Mouse (Mus musculus) E14TG2a.4 (cell line): ENCODE measurements around the gene Rbm26.

ENCODE experiments used
- CTCF ChIP-seq: conservative IDR thresholded peaks from 2 replicates; pipeline ENCODE4 v1.5.1; 2014; ENCODE audit warnings: low read length
- NANOG ChIP-seq: IDR thresholded peaks from 2 replicates; pipeline ENCODE4 v1.6.1; 2014; ENCODE audit warnings: borderline replicate concordance, low read length, mixed read lengths
- POU5F1 ChIP-seq: IDR thresholded peaks from 2 replicates; pipeline ENCODE4 v1.6.1; 2014; ENCODE audit warnings: low read length, borderline replicate concordance

DNA sequence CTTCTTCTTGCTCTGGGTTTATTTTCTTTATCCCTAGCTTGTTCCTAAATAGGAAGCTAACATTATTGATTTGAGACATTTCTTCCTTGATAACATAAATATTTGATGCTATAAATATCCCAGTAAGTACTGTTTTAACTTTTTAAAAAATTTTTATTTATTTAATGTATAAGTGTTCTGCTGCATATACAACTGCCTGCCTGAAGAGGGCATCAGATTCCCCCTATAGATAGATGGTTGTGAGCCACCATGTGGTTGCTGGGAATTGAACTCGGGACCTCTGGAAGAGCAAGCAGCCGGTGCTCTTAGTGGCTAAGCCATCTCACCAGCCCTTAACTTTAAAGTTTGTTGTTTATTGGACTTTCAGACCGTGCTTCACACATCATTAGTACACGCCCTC, 48.7 kb upstream of the Rbm26 start:
- TF ChIP-seq CTCF = peak; percentile 26; the same call in 1 of the 2 replicates
- no peak for TF ChIP-seq POU5F1
- TF ChIP-seq NANOG = no peak
